Mouse (Mus musculus) E14TG2a.4 (cell line): Measurements from ENCODE around the gene Tmem274.

Experiments used
- CTCF ChIP-seq: conservative IDR thresholded peaks from 2 replicates; pipeline ENCODE4 v1.5.1; 2014; ENCODE audit warnings: low read length
- NANOG ChIP-seq: IDR thresholded peaks from 2 replicates; pipeline ENCODE4 v1.6.1; 2014; ENCODE audit warnings: borderline replicate concordance, low read length, mixed read lengths

- no peak for TF ChIP-seq CTCF
- no peak for TF ChIP-seq NANOG
Measured at GRCm38 (mm10) chr4:149442436-149442835, 34.7 kb upstream of the Tmem274 start.
